ENCODE assay signal across 26 mouse cellular contexts in the genomic region with DNA sequence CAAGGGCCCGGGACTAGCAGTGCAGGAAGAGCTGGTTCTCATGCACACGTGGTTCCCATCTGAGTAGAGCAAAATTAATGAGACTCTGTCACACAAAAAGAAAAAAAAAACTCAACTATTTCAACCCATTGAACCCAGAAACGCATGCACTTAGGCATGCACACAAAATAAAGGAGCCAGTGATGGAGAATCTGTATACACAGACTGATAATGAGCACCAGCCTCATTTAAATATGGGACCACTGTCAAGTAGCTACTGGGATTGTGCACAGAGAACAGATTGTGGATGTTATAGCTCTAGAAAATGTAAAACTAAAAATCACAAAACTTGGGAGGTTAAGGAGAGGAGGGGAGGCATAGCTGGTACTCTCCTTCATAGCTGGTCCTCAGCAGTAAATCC. TPM values are rescaled to one million over a fixed set of nuclear protein-coding genes. Genes with fewer than 3 reads are reported as not detected.
DNase-seq lines count a peak whose midpoint lies in the region; ATAC-seq and TF ChIP-seq lines count a peak whose summit lies in the region.
"Had no signal": no experiment of that assay in that cellular context is flagged by ENCODE, and none has a peak within 500 bp of the region (broad histone marks: within the 10 kb centered on the region; RNA-seq: fewer than 3 reads in every experiment).

No protein-coding gene starts in this region.

- H3K27ac ChIP-seq in forebrain, embryonic 13.5 days, result no peak overlapping the region
- no peak overlapping the region for H3K27ac ChIP-seq in forebrain, embryonic 12.5 days
- H3K27ac ChIP-seq in forebrain, embryonic 15.5 days (replicated peaks), result peak overlapping the region; percentile 48
- H3K27ac ChIP-seq in forebrain, embryonic 10.5 days, result no peak overlapping the region
- H3K27ac ChIP-seq in forebrain, postnatal 0 days (ENCODE audit: low read depth, low read length), result no peak overlapping the region
- H3K27ac ChIP-seq: embryonic facial prominence, embryonic 13.5 days; embryonic facial prominence, embryonic 15.5 days had no signal

- H3K9ac ChIP-seq in forebrain, embryonic 13.5 days, result no peak overlapping the region
- no peak overlapping the region for H3K9ac ChIP-seq in forebrain, embryonic 12.5 days
- H3K9ac ChIP-seq in forebrain, embryonic 15.5 days (replicated peaks), result no peak overlapping the region
- H3K9ac ChIP-seq in forebrain, postnatal 0 days, result no peak overlapping the region
- H3K9ac ChIP-seq: embryonic facial prominence, embryonic 13.5 days; embryonic facial prominence, embryonic 15.5 days had no signal

- H3K4me1 ChIP-seq in forebrain, embryonic 13.5 days, result peaks cover 8% of the 10 kb centered on the region; the same call in 1 of the 2 replicates
- no peaks in the 10 kb centered on the region for H3K4me1 ChIP-seq in forebrain, embryonic 12.5 days
- H3K4me1 ChIP-seq in forebrain, embryonic 15.5 days, result peaks cover 9% of the 10 kb centered on the region
- no peaks in the 10 kb centered on the region for H3K4me1 ChIP-seq in forebrain, embryonic 10.5 days
- no peaks in the 10 kb centered on the region for H3K4me1 ChIP-seq in forebrain, postnatal 0 days (ENCODE audit: insufficient read depth)
- H3K4me1 ChIP-seq: embryonic facial prominence, embryonic 13.5 days; embryonic facial prominence, embryonic 15.5 days had no signal

- no peaks in the 10 kb centered on the region for H3K27me3 ChIP-seq in forebrain, embryonic 13.5 days
- H3K27me3 ChIP-seq in forebrain, embryonic 12.5 days, result no peaks in the 10 kb centered on the region
- H3K27me3 ChIP-seq in forebrain, embryonic 15.5 days, result no peaks in the 10 kb centered on the region
- H3K27me3 ChIP-seq in forebrain, embryonic 10.5 days (ENCODE audit: poor library complexity, severe bottlenecking), result no peaks in the 10 kb centered on the region
- H3K27me3 ChIP-seq in forebrain, postnatal 0 days (ENCODE audit: insufficient read depth, low read length), result no peaks in the 10 kb centered on the region
- H3K27me3 ChIP-seq: CH12.LX; embryonic facial prominence, embryonic 13.5 days; embryonic facial prominence, embryonic 15.5 days; Patski had no signal

- no peak for TF ChIP-seq CTCF in forebrain, postnatal 0 days (IDR thresholded peaks at IDR 0.05; ENCODE audit: low read depth)

- no peak for DNase-seq in forebrain, embryonic 10.5 days (ENCODE audit: extremely low spot score, low spot score)
- DNase-seq in forebrain, postnatal 0 days, result no peak
- DNase-seq in left cerebral cortex, adult 11 months (ENCODE audit: low spot score), result no peak
- DNase-seq: adrenal gland, adult 8-10 months; adrenal gland, postnatal 14 days; adrenal gland, postnatal 36 days; B cell, adult 2 months; cerebellum, adult 11 months; cerebellum, adult 18-20 months; cerebellum, adult 8-10 months; cerebellum, adult 9-11 months; cerebellum, postnatal 14 days; cerebellum, postnatal 36 days; embryo, embryonic 11 days had no signal

- H3K4me3 ChIP-seq in forebrain, embryonic 13.5 days, result no peak overlapping the region
- no peak overlapping the region for H3K4me3 ChIP-seq in forebrain, embryonic 12.5 days (replicated peaks)
- no peak overlapping the region for H3K4me3 ChIP-seq in forebrain, embryonic 15.5 days
- H3K4me3 ChIP-seq in forebrain, embryonic 10.5 days, result no peak overlapping the region
- H3K4me3 ChIP-seq in forebrain, postnatal 0 days (ENCODE audit: low read depth, low read length), result no peak overlapping the region
- H3K4me3 ChIP-seq: embryonic facial prominence, embryonic 13.5 days; embryonic facial prominence, embryonic 15.5 days; erythroblast, embryonic 14.5 days had no signal

- WGBS in forebrain, embryonic 13.5 days, result 32% methylated on average over 3 of the region's 3 CpGs
- WGBS in forebrain, embryonic 12.5 days, result 40% methylated on average over 3 of the region's 3 CpGs
- WGBS in forebrain, embryonic 15.5 days, result 16% methylated on average over 3 of the region's 3 CpGs
- 69% methylated on average over 3 of the region's 3 CpGs for WGBS in forebrain, embryonic 10.5 days
- WGBS in forebrain, postnatal 0 days, result 13% methylated on average over 3 of the region's 3 CpGs

- H3K4me2 ChIP-seq in forebrain, embryonic 13.5 days, result no peak overlapping the region
- H3K4me2 ChIP-seq in forebrain, embryonic 12.5 days, result no peak overlapping the region
- no peak overlapping the region for H3K4me2 ChIP-seq in forebrain, embryonic 15.5 days (replicated peaks)
- no peak overlapping the region for H3K4me2 ChIP-seq in forebrain, postnatal 0 days (ENCODE audit: low read depth)
- H3K4me2 ChIP-seq: embryonic facial prominence, embryonic 13.5 days; embryonic facial prominence, embryonic 15.5 days had no signal

- ATAC-seq in forebrain, embryonic 13.5 days, result peak; percentile 59; the same call in 1 of the 2 replicates
- ATAC-seq in forebrain, embryonic 12.5 days (ENCODE audit: low FRiP score), result no peak
- ATAC-seq in forebrain, embryonic 15.5 days (replicated peaks), result peak; percentile 70
- ATAC-seq in forebrain, postnatal 0 days, result peak; percentile 68; the same call in 1 of the 2 replicates
- ATAC-seq: activated CD4-positive, CD25-positive, alpha-beta regulatory T cell, adult 4 months; CD4-positive, CD25-positive, alpha-beta regulatory T cell, adult 4 months; Patski had no signal

- H3K9me3 ChIP-seq in forebrain, embryonic 13.5 days (replicated peaks), result no peaks in the 10 kb centered on the region
- no peaks in the 10 kb centered on the region for H3K9me3 ChIP-seq in forebrain, embryonic 12.5 days
- no peaks in the 10 kb centered on the region for H3K9me3 ChIP-seq in forebrain, embryonic 15.5 days
- no peaks in the 10 kb centered on the region for H3K9me3 ChIP-seq in forebrain, embryonic 10.5 days
- no peaks in the 10 kb centered on the region for H3K9me3 ChIP-seq in forebrain, postnatal 0 days (ENCODE audit: low read length)
- H3K9me3 ChIP-seq: embryonic facial prominence, embryonic 13.5 days; embryonic facial prominence, embryonic 15.5 days; G1E had no signal

- H3K36me3 ChIP-seq in forebrain, embryonic 13.5 days (ENCODE audit: poor library complexity, severe bottlenecking), result no peaks in the 10 kb centered on the region
- no peaks in the 10 kb centered on the region for H3K36me3 ChIP-seq in forebrain, embryonic 12.5 days (replicated peaks)
- H3K36me3 ChIP-seq in forebrain, embryonic 15.5 days, result no peaks in the 10 kb centered on the region
- H3K36me3 ChIP-seq in forebrain, embryonic 10.5 days (replicated peaks), result no peaks in the 10 kb centered on the region
- no peaks in the 10 kb centered on the region for H3K36me3 ChIP-seq in forebrain, postnatal 0 days (ENCODE audit: insufficient read depth)
- H3K36me3 ChIP-seq: embryonic facial prominence, embryonic 13.5 days; embryonic facial prominence, embryonic 15.5 days; G1E had no signal

RNA-seq across cellular contexts. Expression of a gene that starts 25.3 kb away (rescaled TPM):
- 3.5 and 3.6 TPM in 2 replicates for polyA plus RNA-seq in forebrain, embryonic 13.5 days (2015; fragmentation: Nextera tagmentation; extraction: Ambion mirVana)
- 4.9 and 5.4 TPM in 2 replicates for polyA plus RNA-seq in forebrain, embryonic 12.5 days (2016; fragmentation: Nextera tagmentation; extraction: Ambion mirVana)
- 8.7 and 9.1 TPM in 2 replicates for polyA plus RNA-seq in forebrain, embryonic 15.5 days (2015; fragmentation: Nextera tagmentation; extraction: Ambion mirVana)
- 2.0 and 3.0 TPM in 2 replicates for polyA plus RNA-seq in forebrain, embryonic 10.5 days (2016; fragmentation: Nextera tagmentation; extraction: Ambion mirVana)
- total RNA-seq in forebrain, postnatal 0 days (2014; rRNA removed), result 38.8 and 40.1 TPM in 2 replicates
- polyA plus RNA-seq in forebrain, postnatal 0 days (2015; fragmentation: Nextera tagmentation; extraction: Ambion mirVana), result 6.5 and 6.7 TPM in 2 replicates
- polyA plus RNA-seq: activated CD4-positive, CD25-positive, alpha-beta regulatory T cell, adult 4 months; CD4-positive, CD25-positive, alpha-beta regulatory T cell, adult 4 months had no signal

RNA-seq across cellular contexts. Expression of a gene that starts 35.3 kb away (rescaled TPM):
- 0.14 TPM in 1 of 2 replicates, not detected in the other for polyA plus RNA-seq in forebrain, embryonic 13.5 days (2015; fragmentation: Nextera tagmentation; extraction: Ambion mirVana)
- polyA plus RNA-seq in forebrain, embryonic 12.5 days (2016; fragmentation: Nextera tagmentation; extraction: Ambion mirVana), result not detected in 2 replicates
- 0.08 TPM in 2 replicates for polyA plus RNA-seq in forebrain, embryonic 15.5 days (2015; fragmentation: Nextera tagmentation; extraction: Ambion mirVana)
- polyA plus RNA-seq in forebrain, embryonic 10.5 days (2016; fragmentation: Nextera tagmentation; extraction: Ambion mirVana), result 0.20 TPM in 1 of 2 replicates, not detected in the other
- total RNA-seq in forebrain, postnatal 0 days (2014; rRNA removed), result 0.15 TPM in 1 of 2 replicates, not detected in the other
- polyA plus RNA-seq in forebrain, postnatal 0 days (2015; fragmentation: Nextera tagmentation; extraction: Ambion mirVana), result 0.06 and 0.07 TPM in 2 replicates
- polyA plus RNA-seq: embryonic facial prominence, embryonic 11.5 days; G1E had no signal
